In genomic region chr2:121588309-121588694, GRCm38 (mm10) we compare ENCODE assay signal across 8 mouse cellular contexts.
DNase-seq lines count a peak whose midpoint lies in the region; ATAC-seq and TF ChIP-seq lines count a peak whose summit lies in the region.

No protein-coding gene starts in this region.

- H3K4me3 ChIP-seq in embryonic facial prominence, embryonic 15.5 days (replicated peaks), result no peak overlapping the region
- H3K4me3 ChIP-seq in lung, postnatal 0 days (ENCODE audit: low read depth, low read length), result no peak overlapping the region

- DNase-seq in layer of hippocampus, adult 11-12 months (ENCODE audit: low spot score), result peak; percentile 34
- no peak for DNase-seq in layer of hippocampus, postnatal 36 days
- DNase-seq in heart, postnatal 4 days, result peak; percentile 49
- peak; percentile 66 for DNase-seq in lung, postnatal 0 days (ENCODE audit: low spot score)
- no peak for DNase-seq in ovary, postnatal 10 days (ENCODE audit: low spot score)
- no peak for DNase-seq in spleen, postnatal 4 days (ENCODE audit: low spot score in 2 of 2)

- peaks cover 19% of the 10 kb centered on the region for H3K4me1 ChIP-seq in embryonic facial prominence, embryonic 15.5 days
- H3K4me1 ChIP-seq in lung, postnatal 0 days (ENCODE audit: insufficient read depth, low read depth, low read length), result peaks cover 12% of the 10 kb centered on the region; the same call in 1 of the 2 replicates

- no peak overlapping the region for H3K9ac ChIP-seq in embryonic facial prominence, embryonic 15.5 days
- no peak overlapping the region for H3K9ac ChIP-seq in lung, postnatal 0 days (replicated peaks; ENCODE audit: low read depth)

- H3K36me3 ChIP-seq in embryonic facial prominence, embryonic 15.5 days, result no peaks in the 10 kb centered on the region
- no peaks in the 10 kb centered on the region for H3K36me3 ChIP-seq in lung, postnatal 0 days (ENCODE audit: insufficient read depth, low read length)

- H3K27ac ChIP-seq in embryonic facial prominence, embryonic 15.5 days (replicated peaks), result no peak overlapping the region
- H3K27ac ChIP-seq in lung, postnatal 0 days (ENCODE audit: low read length), result no peak overlapping the region

- no peaks in the 10 kb centered on the region for H3K27me3 ChIP-seq in embryonic facial prominence, embryonic 15.5 days
- no peaks in the 10 kb centered on the region for H3K27me3 ChIP-seq in lung, postnatal 0 days (replicated peaks; ENCODE audit: insufficient read depth, low read length)

- WGBS in embryonic facial prominence, embryonic 15.5 days, result 23% methylated on average over 4 of the region's 4 CpGs
- WGBS in lung, postnatal 0 days, result 35% methylated on average over 4 of the region's 4 CpGs

- peak; percentile 31 for TF ChIP-seq CTCF in lung, postnatal 0 days (IDR thresholded peaks at IDR 0.05)

- no peak for TF ChIP-seq EP300 in lung, postnatal 0 days (IDR thresholded peaks at IDR 0.05)

- H3K4me2 ChIP-seq in embryonic facial prominence, embryonic 15.5 days (replicated peaks), result no peak overlapping the region
- no peak overlapping the region for H3K4me2 ChIP-seq in lung, postnatal 0 days (replicated peaks; ENCODE audit: low read depth, low read length)

- peak; percentile 17; the same call in 1 of the 2 replicates for ATAC-seq in embryonic facial prominence, embryonic 15.5 days (ENCODE audit: insufficient number of reproducible peaks, low FRiP score, low TSS enrichment, low read depth)
- ATAC-seq in lung, postnatal 0 days, result peak; percentile 71
- no peak for ATAC-seq in activated CD4-positive, CD25-positive, alpha-beta regulatory T cell, adult 4 months

- no peaks in the 10 kb centered on the region for H3K9me3 ChIP-seq in embryonic facial prominence, embryonic 15.5 days (replicated peaks)
- H3K9me3 ChIP-seq in lung, postnatal 0 days (ENCODE audit: low read length), result no peaks in the 10 kb centered on the region

Comparison
In these comparisons a context has a peak if more than half of its experiments do, and no peak if none do; other contexts are left out.
1. DNase-seq: peak in layer of hippocampus, adult 11-12 months (single experiment), heart, postnatal 4 days (single experiment) and lung, postnatal 0 days (single experiment); none in layer of hippocampus, postnatal 36 days (0 of 2), ovary, postnatal 10 days (single experiment) and spleen, postnatal 4 days (0 of 2).